Mouse (Mus musculus) stomach, postnatal 0 days (tissue): Measurements from ENCODE around the gene Tal1. TPM values are rescaled to one million over a fixed set of nuclear protein-coding genes. Genes with fewer than 3 reads are reported as not detected.

Source experiments
- ATAC-seq: fragments of 200-750 bp; cut with Nextera tagmentation; 2 replicates; pipeline ENCODE4 v1.8.0; 2017; ENCODE audit not compliant: low FRiP score, low TSS enrichment
- DNase-seq: peaks from one replicate; pipeline ENCODE4 v3.0.0-alpha.2; 2016; ENCODE audit warnings: low spot score
- H3K27ac ChIP-seq: fragments of 300-500 bp; sonication (generic); replicated peaks from 2 replicates; pipeline ENCODE4 v1.5.1; 2014; ENCODE audit warnings: mild to moderate bottlenecking, control low read depth
- H3K27me3 ChIP-seq: fragments of 300-500 bp; sonication (generic); 2 replicates; pipeline ENCODE4 v1.6.1; 2014; ENCODE audit warnings: low read length; ENCODE audit not compliant: control insufficient read depth, insufficient read depth
- H3K36me3 ChIP-seq: fragments of 300-500 bp; sonication (generic); 2 replicates; pipeline ENCODE4 v1.6.1; 2014; ENCODE audit warnings: low read length, mixed read lengths; ENCODE audit not compliant: control insufficient read depth, insufficient read depth
- H3K4me1 ChIP-seq: fragments of 300-500 bp; sonication (generic); replicated peaks from 2 replicates; pipeline ENCODE4 v1.6.1; 2014; ENCODE audit warnings: antibody characterized with exemption; ENCODE audit not compliant: control insufficient read depth, insufficient read depth
- H3K4me2 ChIP-seq: fragments of 300-500 bp; sonication (generic); replicated peaks from 2 replicates; pipeline ENCODE4 v1.6.1; 2014; ENCODE audit warnings: low read depth, mild to moderate bottlenecking, control low read depth, moderate library complexity
- H3K4me3 ChIP-seq: fragments of 300-500 bp; sonication (generic); 2 replicates; pipeline ENCODE4 v1.5.1; 2014; ENCODE audit warnings: low read depth, low read length, control low read depth
- H3K9ac ChIP-seq: fragments of 300-500 bp; sonication (generic); 2 replicates; pipeline ENCODE4 v1.6.1; 2014; ENCODE audit warnings: mild to moderate bottlenecking, low read length, control low read depth, mixed read lengths
- H3K9me3 ChIP-seq: fragments of 300-500 bp; sonication (generic); 2 replicates; pipeline ENCODE4 v1.6.1; 2016; ENCODE audit warnings: low read length; ENCODE audit not compliant: control insufficient read depth
- CTCF ChIP-seq: IDR thresholded peaks from 2 replicates; pipeline ENCODE4 v1.5.1; 2016; ENCODE audit warnings: antibody characterized with exemption, low read depth, mild to moderate bottlenecking, moderate library complexity
- EP300 ChIP-seq: optimal IDR thresholded peaks from 2 replicates; pipeline ENCODE3; 2016; ENCODE audit warnings: antibody characterized with exemption
- WGBS: fragments of 180-500 bp; shearing (Covaris S2); extraction: QIAGEN DNeasy Blood & Tissue Kit; methylation state at CpG from one replicate; pipeline ENCODE4 v1.1.7; 2014; 5-methylcytosine and 5-hydroxymethylcytosine counted together
- polyA plus RNA-seq: library from polyadenylated mRNA; unstranded; fragments of >200 nt; fragmentation: Nextera tagmentation; extraction: Ambion mirVana; gene quantifications from 2 replicates; pipeline ENCODE4 v1.2.1, GENCODE M21; 2015

The Tal1 gene
- polyA plus RNA-seq, 1 experiment from 2014 or later = 0.19 TPM

- WGBS = 23% methylated on average over 3 of the region's 3 CpGs
- H3K4me2 ChIP-seq = no peak overlapping the region
- no peaks in the 10 kb centered on the region for H3K36me3 ChIP-seq
- H3K27me3 ChIP-seq = peaks cover 27% of the 10 kb centered on the region
- H3K27ac ChIP-seq = no peak overlapping the region
- peaks cover 3% of the 10 kb centered on the region; the same call in 1 of the 2 replicates for H3K4me1 ChIP-seq
- no peaks in the 10 kb centered on the region for H3K9me3 ChIP-seq
- H3K9ac ChIP-seq = no peak overlapping the region
- no peak for TF ChIP-seq EP300
- TF ChIP-seq CTCF = no peak
- no peak for DNase-seq
- H3K4me3 ChIP-seq = no peak overlapping the region
- no peak for ATAC-seq
Observed at GRCm38 (mm10) chr4:115060753-115061152, 4.5 kb downstream of the Tal1 start.

- Histone ChIP-seq H3K4me1 (no peaks in the 10 kb centered on the region; the same call in 1 of the 2 replicates), H3K36me3 (no peaks in the 10 kb centered on the region), H3K4me2 (peak overlapping the region; percentile 83), H3K9me3 (no peaks in the 10 kb centered on the region), H3K27me3 (peaks cover 27% of the 10 kb centered on the region), H3K27ac (no peak overlapping the region), H3K4me3 (peak overlapping the region; percentile 43), H3K9ac (no peak overlapping the region)
- ATAC-seq (no peak), DNase-seq (no peak)
- 2% methylated on average over 9 of the region's 9 CpGs for WGBS
- TF ChIP-seq CTCF = no peak
- no peak for TF ChIP-seq EP300
Observed at GRCm38 (mm10) chr4:115062540-115062874, 6.3 kb downstream of the Tal1 start.

- no peaks in the 10 kb centered on the region for H3K36me3 ChIP-seq
- H3K9ac ChIP-seq = peak overlapping the region; percentile 27; the same call in 1 of the 2 replicates
- WGBS = under 1% methylated on average over 44 of the region's 58 CpGs
- H3K27me3 ChIP-seq = peaks cover 27% of the 10 kb centered on the region
- H3K27ac ChIP-seq = no peak overlapping the region
- peak; percentile 36 for DNase-seq
- peak overlapping the region; percentile 43 for H3K4me3 ChIP-seq
- no peaks in the 10 kb centered on the region; the same call in 1 of the 2 replicates for H3K4me1 ChIP-seq
- TF ChIP-seq EP300 = no peak
- no peak for TF ChIP-seq CTCF
- H3K9me3 ChIP-seq = no peaks in the 10 kb centered on the region
- ATAC-seq = peak; percentile 71
- H3K4me2 ChIP-seq = peak overlapping the region; percentile 83
Observed at GRCm38 (mm10) chr4:115062875-115063517, 6.8 kb downstream of the Tal1 start.

- H3K9ac ChIP-seq = 0 out of 2 replicates have a peak overlapping the region, but pooled peaks have one; percentile 23
- ATAC-seq = no peak; the same call in 1 of the 2 replicates
- H3K27ac ChIP-seq = no peak overlapping the region
- 4% methylated on average over 31 of the region's 31 CpGs for WGBS
- H3K27me3 ChIP-seq = peaks cover 26% of the 10 kb centered on the region
- no peaks in the 10 kb centered on the region; the same call in 1 of the 2 replicates for H3K4me1 ChIP-seq
- peak overlapping the region; percentile 83 for H3K4me2 ChIP-seq
- no peaks in the 10 kb centered on the region for H3K9me3 ChIP-seq
- no peak for DNase-seq
- peak overlapping the region; percentile 43 for H3K4me3 ChIP-seq
- TF ChIP-seq CTCF = no peak
- TF ChIP-seq EP300 = no peak
- no peaks in the 10 kb centered on the region for H3K36me3 ChIP-seq
Observed at GRCm38 (mm10) chr4:115063518-115064239, 7.5 kb downstream of the Tal1 start.

- no peaks in the 10 kb centered on the region for H3K36me3 ChIP-seq
- H3K4me1 ChIP-seq = no peaks in the 10 kb centered on the region
- H3K9ac ChIP-seq = no peak overlapping the region
- peaks cover under 1% of the 10 kb centered on the region; the same call in 1 of the 2 replicates for H3K27me3 ChIP-seq
- TF ChIP-seq EP300 = no peak
- TF ChIP-seq CTCF = no peak
- no peaks in the 10 kb centered on the region for H3K9me3 ChIP-seq
- no peak overlapping the region for H3K27ac ChIP-seq
- H3K4me2 ChIP-seq = no peak overlapping the region
- ATAC-seq (no peak), DNase-seq (no peak)
- WGBS = 20% methylated on average over 1 of the region's 1 CpGs
- H3K4me3 ChIP-seq = no peak overlapping the region
Observed at GRCm38 (mm10) chr4:115071668-115072067, 15.4 kb downstream of the Tal1 start.

GRCm38 (mm10) chr4:115074789-115075188 lies 18.6 kb downstream of the Tal1 start:
- H3K9me3 ChIP-seq = no peaks in the 10 kb centered on the region
- no peak for ATAC-seq
- no peak overlapping the region for H3K4me2 ChIP-seq
- no peak overlapping the region for H3K4me3 ChIP-seq
- 90% methylated on average over 1 of the region's 1 CpGs for WGBS
- no peaks in the 10 kb centered on the region for H3K36me3 ChIP-seq
- H3K27me3 ChIP-seq = no peaks in the 10 kb centered on the region
- H3K27ac ChIP-seq = no peak overlapping the region
- DNase-seq = no peak
- H3K9ac ChIP-seq = no peak overlapping the region
- H3K4me1 ChIP-seq = no peaks in the 10 kb centered on the region
- TF ChIP-seq CTCF = no peak
- TF ChIP-seq EP300 = no peak
